Mouse (Mus musculus): Measurements from ENCODE around the gene Syce1. TPM values are rescaled to one million over a fixed set of nuclear protein-coding genes. Genes with fewer than 3 reads are reported as not detected.
"Not testable (repeated sequence)": the region's sequence is repeated elsewhere in the genome, so short reads cannot be mapped to it uniquely, and the experiment has no call there.

The Syce1 gene
- polyA plus RNA-seq, 1 experiment from 2014 or later = 0.34 TPM

DNA sequence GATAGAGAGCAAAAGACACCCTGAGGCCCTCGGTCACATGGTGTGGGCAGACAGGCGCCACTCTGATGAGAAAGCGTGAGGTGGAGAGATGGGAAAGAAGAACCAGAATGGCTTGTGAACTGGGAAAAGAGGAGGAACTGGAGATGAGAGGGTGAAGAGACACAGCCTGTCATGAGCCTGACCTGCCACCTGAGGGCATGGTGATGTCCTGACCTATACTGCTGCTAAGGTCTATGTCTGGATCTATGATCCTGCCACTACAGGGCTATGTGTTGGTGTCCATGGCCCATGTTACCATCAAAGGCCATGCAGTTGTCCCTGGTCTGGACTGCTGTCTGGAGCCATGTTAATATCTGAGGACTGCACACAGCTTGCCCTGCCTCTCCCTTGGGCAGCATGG, 10.0 kb upstream of the Syce1 start:
- no peak overlapping the region for H3K4me2 ChIP-seq (ENCODE audit: low read length)
- no peaks in the 10 kb centered on the region for H3K9me3 ChIP-seq (ENCODE audit: control insufficient read depth, low read length)
- H3K27ac ChIP-seq (ENCODE audit: low read length) = no peak overlapping the region
- H3K4me3 ChIP-seq (replicated peaks; ENCODE audit: low read length) = no peak overlapping the region
- no peaks in the 10 kb centered on the region for H3K36me3 ChIP-seq (ENCODE audit: control insufficient read depth, insufficient read depth)
- ATAC-seq = no peak
- H3K27me3 ChIP-seq (replicated peaks; ENCODE audit: control insufficient read depth, insufficient read depth, low read length) = no peaks in the 10 kb centered on the region
- 87% methylated on average over 3 of the region's 3 CpGs for WGBS
- H3K9ac ChIP-seq (replicated peaks; ENCODE audit: low read depth, low read length) = no peak overlapping the region
- H3K4me1 ChIP-seq (replicated peaks; ENCODE audit: control insufficient read depth, insufficient read depth, low read length) = no peaks in the 10 kb centered on the region

GRCm38 (mm10) chr7:140793541-140793940, 5.9 kb upstream of the Syce1 start:
- Histone ChIP-seq H3K27me3 (replicated peaks; ENCODE audit: control insufficient read depth, insufficient read depth, low read length) (no peaks in the 10 kb centered on the region), H3K4me3 (replicated peaks; ENCODE audit: low read length) (no peak overlapping the region), H3K9ac (replicated peaks; ENCODE audit: low read depth, low read length) (no peak overlapping the region), H3K36me3 (ENCODE audit: control insufficient read depth, insufficient read depth) (no peaks in the 10 kb centered on the region), H3K4me2 (ENCODE audit: low read length) (no peak overlapping the region), H3K27ac (ENCODE audit: low read length) (no peak overlapping the region), H3K9me3 (ENCODE audit: control insufficient read depth, low read length) (no peaks in the 10 kb centered on the region), H3K4me1 (replicated peaks; ENCODE audit: control insufficient read depth, insufficient read depth, low read length) (no peaks in the 10 kb centered on the region)
- no peak for ATAC-seq
- 81% methylated on average over 4 of the region's 4 CpGs for WGBS

- Histone ChIP-seq H3K9me3 (ENCODE audit: control insufficient read depth, low read length) (no peaks in the 10 kb centered on the region), H3K27me3 (replicated peaks; ENCODE audit: control insufficient read depth, insufficient read depth, low read length) (no peaks in the 10 kb centered on the region), H3K36me3 (ENCODE audit: control insufficient read depth, insufficient read depth) (no peaks in the 10 kb centered on the region), H3K4me3 (replicated peaks; ENCODE audit: low read length) (no peak overlapping the region), H3K4me1 (replicated peaks; ENCODE audit: control insufficient read depth, insufficient read depth, low read length) (no peaks in the 10 kb centered on the region), H3K4me2 (ENCODE audit: low read length) (no peak overlapping the region), H3K9ac (replicated peaks; ENCODE audit: low read depth, low read length) (no peak overlapping the region), H3K27ac (ENCODE audit: low read length) (no peak overlapping the region)
- ATAC-seq = no peak
- WGBS = 87% methylated on average over 7 of the region's 7 CpGs
These were observed 392 bp upstream of the Syce1 start for GRCm38 (mm10) chr7:140788053-140788435.

GRCm38 (mm10) chr7:140780548-140780947, 7.1 kb downstream of the Syce1 start:
- Histone ChIP-seq H3K9ac (replicated peaks; ENCODE audit: low read depth, low read length) (no peak overlapping the region), H3K36me3 (ENCODE audit: control insufficient read depth, insufficient read depth) (no peaks in the 10 kb centered on the region), H3K4me3 (replicated peaks; ENCODE audit: low read length) (no peak overlapping the region), H3K4me1 (replicated peaks; ENCODE audit: control insufficient read depth, insufficient read depth, low read length) (no peaks in the 10 kb centered on the region), H3K4me2 (ENCODE audit: low read length) (no peak overlapping the region), H3K9me3 (ENCODE audit: control insufficient read depth, low read length) (no peaks in the 10 kb centered on the region), H3K27ac (ENCODE audit: low read length) (no peak overlapping the region), H3K27me3 (replicated peaks; ENCODE audit: control insufficient read depth, insufficient read depth, low read length) (no peaks in the 10 kb centered on the region)
- WGBS = 56% methylated on average over 4 of the region's 4 CpGs
- no peak for ATAC-seq

DNA sequence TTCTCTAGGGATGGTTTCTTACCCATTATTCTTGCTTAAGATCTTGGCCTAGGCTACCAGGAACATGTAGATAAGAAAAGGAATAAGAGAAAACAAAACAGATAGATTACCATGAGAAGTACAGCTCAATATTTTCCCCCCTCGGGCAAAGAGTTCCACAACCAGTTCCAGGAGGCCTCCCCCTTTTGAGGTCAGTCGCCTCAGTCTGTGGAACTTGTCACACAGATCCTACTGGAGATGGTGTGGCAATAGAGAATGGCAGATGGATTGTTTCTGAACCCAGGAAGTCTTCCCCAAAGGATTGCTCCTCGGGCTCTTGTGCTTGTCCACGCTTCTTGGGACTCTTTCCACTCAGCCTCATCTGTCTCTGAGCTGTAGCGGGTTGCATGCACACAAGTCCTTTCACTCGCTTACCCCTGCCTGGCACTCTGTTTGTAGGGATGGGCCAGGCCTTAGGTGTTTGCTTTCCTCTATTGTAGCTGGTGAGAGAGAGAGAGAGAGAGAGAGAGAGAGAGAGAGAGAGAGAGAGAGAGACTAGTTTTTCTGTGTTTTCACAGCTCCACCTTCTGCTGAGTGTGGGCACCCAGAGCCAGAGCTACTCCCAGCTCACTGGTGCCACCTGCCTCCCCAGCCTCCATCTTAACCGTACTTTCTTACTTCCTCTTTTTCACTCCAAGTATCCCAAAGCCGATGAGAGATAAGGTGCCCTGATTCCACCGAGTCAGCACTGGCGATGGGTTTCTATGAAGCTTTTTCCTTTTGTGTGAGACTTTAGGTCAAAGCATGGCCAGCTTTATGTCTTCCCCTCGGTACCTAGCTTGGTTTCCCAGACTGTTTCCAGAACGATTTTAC, 21.5 kb downstream of the Syce1 start:
- Histone ChIP-seq H3K36me3 (ENCODE audit: control insufficient read depth, insufficient read depth) (no peaks in the 10 kb centered on the region), H3K4me2 (ENCODE audit: low read length) (no peak overlapping the region), H3K27me3 (replicated peaks; ENCODE audit: control insufficient read depth, insufficient read depth, low read length) (no peaks in the 10 kb centered on the region), H3K9ac (replicated peaks; ENCODE audit: low read depth, low read length) (no peak overlapping the region), H3K4me1 (replicated peaks; ENCODE audit: control insufficient read depth, insufficient read depth, low read length) (no peaks in the 10 kb centered on the region), H3K27ac (ENCODE audit: low read length) (no peak overlapping the region), H3K4me3 (replicated peaks; ENCODE audit: low read length) (no peak overlapping the region), H3K9me3 (ENCODE audit: control insufficient read depth, low read length) (no peaks in the 10 kb centered on the region)
- WGBS = 80% methylated on average over 12 of the region's 12 CpGs
- ATAC-seq = no peak

DNA sequence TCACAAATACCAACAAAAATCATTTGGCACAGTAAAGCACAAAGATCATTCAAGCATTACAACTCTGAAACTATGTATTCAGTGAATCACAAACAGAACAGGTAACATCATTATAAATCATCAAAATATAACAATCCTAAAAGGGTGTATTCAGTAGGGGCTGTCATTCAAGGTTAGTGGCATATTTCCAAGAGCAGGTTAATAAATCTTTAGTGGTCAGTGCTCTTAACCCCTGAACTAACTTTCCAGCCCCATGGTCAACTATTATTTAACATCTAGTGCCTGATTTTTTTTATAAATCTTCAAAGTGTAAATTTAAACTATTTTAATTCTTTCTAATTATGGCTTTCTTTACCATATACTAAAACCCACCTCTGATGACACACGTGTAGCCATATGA, 22.3 kb downstream of the Syce1 start:
- H3K4me3 ChIP-seq (replicated peaks; ENCODE audit: low read length); H3K36me3 ChIP-seq (ENCODE audit: control insufficient read depth, insufficient read depth); H3K9me3 ChIP-seq (ENCODE audit: control insufficient read depth, low read length); ATAC-seq; H3K27me3 ChIP-seq (replicated peaks; ENCODE audit: control insufficient read depth, insufficient read depth, low read length); H3K4me2 ChIP-seq (ENCODE audit: low read length); H3K9ac ChIP-seq (replicated peaks; ENCODE audit: low read depth, low read length); H3K27ac ChIP-seq (ENCODE audit: low read length); H3K4me1 ChIP-seq (replicated peaks; ENCODE audit: control insufficient read depth, insufficient read depth, low read length): not testable (repeated sequence)
- WGBS = 69% methylated on average over 1 of the region's 1 CpGs

- no peak within 1 kb of the TSS for H3K4me3 ChIP-seq (replicated peaks; ENCODE audit: low read length)
- no peak within 1 kb of the TSS for H3K27ac ChIP-seq (ENCODE audit: low read length)
- no peaks in the 10 kb centered on the region for H3K4me1 ChIP-seq (replicated peaks; ENCODE audit: control insufficient read depth, insufficient read depth, low read length)
- H3K36me3 ChIP-seq (ENCODE audit: control insufficient read depth, insufficient read depth) = no peaks in the 10 kb centered on the region
- H3K4me2 ChIP-seq (ENCODE audit: low read length) = no peak within 1 kb of the TSS
- H3K9me3 ChIP-seq (ENCODE audit: control insufficient read depth, low read length) = no peaks in the 10 kb centered on the region
- no peaks in the 10 kb centered on the region for H3K27me3 ChIP-seq (replicated peaks; ENCODE audit: control insufficient read depth, insufficient read depth, low read length)
- 91% methylated on average over 7 of the region's 7 CpGs for WGBS
- H3K9ac ChIP-seq (replicated peaks; ENCODE audit: low read depth, low read length) = no peak within 1 kb of the TSS
- no peak for ATAC-seq
These were observed 24.1 kb downstream of the Syce1 start, which contains the start of gene Cyp2e1 for GRCm38 (mm10) chr7:140763447-140764020. Cyp2e1 (plus strand) TSS chr7:140763739.

DNA sequence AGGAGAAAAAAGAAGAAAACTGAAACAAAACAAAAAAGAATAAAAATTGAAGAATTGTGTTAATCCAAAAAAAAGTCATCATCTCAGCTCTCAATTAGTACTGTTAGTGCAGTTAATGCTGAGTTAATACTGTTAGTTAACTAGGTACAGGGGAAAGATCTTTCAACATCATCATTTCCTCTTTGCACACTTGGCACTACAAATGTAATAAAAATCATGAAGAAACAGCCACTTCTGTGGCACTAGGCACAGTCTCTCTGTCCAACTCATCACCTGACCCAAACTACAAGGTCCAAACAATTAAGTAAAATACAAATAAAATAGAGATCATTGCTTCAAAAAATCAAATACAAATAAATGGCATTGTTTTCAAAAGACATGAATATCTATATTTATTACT, 27.0 kb downstream of the Syce1 start:
- no peak overlapping the region for H3K9ac ChIP-seq (replicated peaks; ENCODE audit: low read depth, low read length)
- no peak overlapping the region for H3K4me3 ChIP-seq (replicated peaks; ENCODE audit: low read length)
- no peak overlapping the region for H3K27ac ChIP-seq (ENCODE audit: low read length)
- no peaks in the 10 kb centered on the region for H3K9me3 ChIP-seq (ENCODE audit: control insufficient read depth, low read length)
- H3K4me1 ChIP-seq (replicated peaks; ENCODE audit: control insufficient read depth, insufficient read depth, low read length) = no peaks in the 10 kb centered on the region
- H3K27me3 ChIP-seq (replicated peaks; ENCODE audit: control insufficient read depth, insufficient read depth, low read length) = no peaks in the 10 kb centered on the region
- H3K36me3 ChIP-seq (ENCODE audit: control insufficient read depth, insufficient read depth) = no peaks in the 10 kb centered on the region
- ATAC-seq = no peak
- H3K4me2 ChIP-seq (ENCODE audit: low read length) = no peak overlapping the region

GRCm38 (mm10) chr7:140756151-140756854, 31.3 kb downstream of the Syce1 start:
- Histone ChIP-seq H3K27ac (ENCODE audit: low read length) (no peak overlapping the region), H3K9ac (replicated peaks; ENCODE audit: low read depth, low read length) (no peak overlapping the region), H3K4me1 (replicated peaks; ENCODE audit: control insufficient read depth, insufficient read depth, low read length) (no peaks in the 10 kb centered on the region), H3K36me3 (ENCODE audit: control insufficient read depth, insufficient read depth) (no peaks in the 10 kb centered on the region), H3K4me2 (ENCODE audit: low read length) (no peak overlapping the region), H3K4me3 (replicated peaks; ENCODE audit: low read length) (no peak overlapping the region), H3K27me3 (replicated peaks; ENCODE audit: control insufficient read depth, insufficient read depth, low read length) (no peaks in the 10 kb centered on the region), H3K9me3 (ENCODE audit: control insufficient read depth, low read length) (0 out of 2 replicates have a peak, but pooled peaks cover 3% of the 10 kb centered on the region)
- WGBS = 84% methylated on average over 4 of the region's 4 CpGs
- ATAC-seq = no peak

Measured in forebrain, embryonic 16.5 days (tissue).